Mouse (Mus musculus) stomach, postnatal 0 days (tissue): ENCODE data around the gene Fezf1.

Experiments
- CTCF ChIP-seq: IDR thresholded peaks from 2 replicates; pipeline ENCODE4 v1.5.1; 2016; ENCODE audit warnings: antibody characterized with exemption, low read depth, mild to moderate bottlenecking, moderate library complexity
- EP300 ChIP-seq: optimal IDR thresholded peaks from 2 replicates; pipeline ENCODE3; 2016; ENCODE audit warnings: antibody characterized with exemption

DNA sequence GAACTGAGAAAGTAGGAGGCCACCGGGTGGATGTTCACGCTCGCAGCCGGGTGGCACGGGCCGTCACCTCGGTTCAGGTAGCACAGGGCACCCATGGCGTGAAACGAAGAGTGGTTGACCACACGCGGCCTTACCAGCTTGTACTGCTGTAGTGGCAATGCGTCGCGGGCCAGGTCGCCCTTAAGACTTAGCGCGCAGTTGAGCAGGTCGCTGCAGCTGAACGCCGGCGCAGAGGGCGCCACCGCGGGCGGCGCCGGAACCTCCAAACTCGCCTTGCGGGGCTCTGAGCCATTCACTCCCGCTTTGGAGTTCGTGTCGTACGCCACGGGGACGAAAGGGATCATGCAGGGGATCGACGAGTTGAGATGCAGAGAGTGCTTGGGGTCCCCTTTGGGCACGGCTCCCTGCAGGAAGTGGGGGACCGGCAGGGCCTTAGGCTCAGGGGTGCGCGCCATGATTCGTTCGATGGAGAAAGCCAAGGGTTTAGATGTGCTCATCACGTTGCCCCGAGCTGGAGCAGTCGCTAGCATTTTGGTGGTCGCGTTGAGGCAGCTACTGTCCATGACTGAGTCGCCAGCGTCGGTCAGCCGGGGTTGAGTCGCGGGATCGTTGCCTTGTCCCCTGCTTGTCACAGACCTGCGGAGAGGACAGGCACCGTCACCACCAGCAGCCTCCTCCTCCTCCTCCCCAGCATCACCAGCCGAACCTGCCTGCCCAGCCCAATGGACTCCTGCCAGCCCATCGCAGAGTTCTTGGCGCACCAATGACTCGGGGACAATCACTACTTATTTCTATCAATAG is 450 bp downstream of the Fezf1 start:
- TF ChIP-seq CTCF (no peak), EP300 (no peak)
